ENCODE assay signal across 7 mouse cellular contexts in genomic region chr12:41486331-41486730, GRCm38 (mm10). TPM values are rescaled to one million over a fixed set of nuclear protein-coding genes. Genes with fewer than 3 reads are reported as not detected.
DNase-seq lines count a peak whose midpoint lies in the region; ATAC-seq lines count a peak whose summit lies in the region.

Gene Lrrn3, minus strand, starts transcription at chr12:41486431.

- H3K4me2 ChIP-seq in lung, embryonic 16.5 days (ENCODE audit: low read depth, low read length) = peak within 1 kb of the TSS; percentile 68
- peak within 1 kb of the TSS; percentile 60 for H3K4me2 ChIP-seq in embryonic facial prominence, embryonic 14.5 days (ENCODE audit: low read depth, low read length)
- peak within 1 kb of the TSS; percentile 61 for H3K4me2 ChIP-seq in neural tube, embryonic 14.5 days (ENCODE audit: low read depth, low read length)

- DNase-seq in lung, adult 18-20 months = no peak
- DNase-seq in embryonic facial prominence, embryonic 14.5 days (ENCODE audit: low spot score) = no peak
- DNase-seq in layer of hippocampus, postnatal 36 days = no peak
- DNase-seq in testis, postnatal 10 days (ENCODE audit: low spot score) = no peak
- DNase-seq in right cerebral cortex, postnatal 10 days (ENCODE audit: low spot score in 2 of 2) = no peak

- H3K4me3 ChIP-seq in lung, embryonic 16.5 days (ENCODE audit: low read length) = peak within 1 kb of the TSS; percentile 54
- peak within 1 kb of the TSS; percentile 37 for H3K4me3 ChIP-seq in embryonic facial prominence, embryonic 14.5 days (ENCODE audit: low read depth, low read length)
- peak within 1 kb of the TSS; percentile 59 for H3K4me3 ChIP-seq in neural tube, embryonic 14.5 days (ENCODE audit: low read depth, low read length)

- H3K27ac ChIP-seq in lung, embryonic 16.5 days (ENCODE audit: low read length) = peak within 1 kb of the TSS; percentile 38
- H3K27ac ChIP-seq in embryonic facial prominence, embryonic 14.5 days (replicated peaks; ENCODE audit: low read depth, low read length) = no peak within 1 kb of the TSS
- peak within 1 kb of the TSS; percentile 94 for H3K27ac ChIP-seq in neural tube, embryonic 14.5 days (ENCODE audit: low read depth, low read length)

- H3K9me3 ChIP-seq in lung, embryonic 16.5 days (ENCODE audit: control insufficient read depth, low read length) = no peaks in the 10 kb centered on the region
- no peaks in the 10 kb centered on the region for H3K9me3 ChIP-seq in embryonic facial prominence, embryonic 14.5 days (ENCODE audit: control insufficient read depth, low read length)
- no peaks in the 10 kb centered on the region for H3K9me3 ChIP-seq in neural tube, embryonic 14.5 days (ENCODE audit: control insufficient read depth, low read length)

- H3K9ac ChIP-seq in lung, embryonic 16.5 days (ENCODE audit: low read length) = peak within 1 kb of the TSS; percentile 58
- peak within 1 kb of the TSS; percentile 54 for H3K9ac ChIP-seq in embryonic facial prominence, embryonic 14.5 days (ENCODE audit: low read depth, low read length)
- H3K9ac ChIP-seq in neural tube, embryonic 14.5 days (replicated peaks; ENCODE audit: low read depth, low read length) = peak within 1 kb of the TSS; percentile 78

- H3K27me3 ChIP-seq in lung, embryonic 16.5 days (ENCODE audit: control insufficient read depth, insufficient read depth, low read depth, low read length) = no peaks in the 10 kb centered on the region
- H3K27me3 ChIP-seq in embryonic facial prominence, embryonic 14.5 days (replicated peaks; ENCODE audit: control insufficient read depth, insufficient read depth, low read length) = no peaks in the 10 kb centered on the region
- no peaks in the 10 kb centered on the region for H3K27me3 ChIP-seq in neural tube, embryonic 14.5 days (ENCODE audit: control insufficient read depth, insufficient read depth, low read length)

- H3K4me1 ChIP-seq in lung, embryonic 16.5 days (replicated peaks; ENCODE audit: control insufficient read depth, insufficient read depth, low read length) = peaks cover 29% of the 10 kb centered on the region
- H3K4me1 ChIP-seq in embryonic facial prominence, embryonic 14.5 days (ENCODE audit: control insufficient read depth, insufficient read depth, low read length) = no peaks in the 10 kb centered on the region
- 0 out of 2 replicates have a peak, but pooled peaks cover 3% of the 10 kb centered on the region for H3K4me1 ChIP-seq in neural tube, embryonic 14.5 days (ENCODE audit: control insufficient read depth, insufficient read depth, low read length)

- peak; percentile 24; the same call in 1 of the 2 replicates for ATAC-seq in lung, embryonic 16.5 days (ENCODE audit: low read depth)
- ATAC-seq in embryonic facial prominence, embryonic 14.5 days (ENCODE audit: low read depth) = no peak
- 0 out of 2 replicates have a peak, but pooled peaks have one; percentile 9 for ATAC-seq in neural tube, embryonic 14.5 days (ENCODE audit: low read depth)

- 93% methylated on average over 1 of the region's 1 CpGs for WGBS in lung, embryonic 16.5 days
- 92% methylated on average over 1 of the region's 1 CpGs for WGBS in embryonic facial prominence, embryonic 14.5 days
- WGBS in neural tube, embryonic 14.5 days = 100% methylated on average over 1 of the region's 1 CpGs

- H3K36me3 ChIP-seq in lung, embryonic 16.5 days (ENCODE audit: control insufficient read depth, insufficient read depth, low read length) = no peaks in the 10 kb centered on the region
- no peaks in the 10 kb centered on the region for H3K36me3 ChIP-seq in embryonic facial prominence, embryonic 14.5 days (ENCODE audit: control insufficient read depth, insufficient read depth, low read length)
- H3K36me3 ChIP-seq in neural tube, embryonic 14.5 days (ENCODE audit: control insufficient read depth, insufficient read depth, low read length) = no peaks in the 10 kb centered on the region

RNA-seq across cellular contexts. Expression of gene Lrrn3, which starts in this region (rescaled TPM):
- polyA plus RNA-seq in lung, embryonic 16.5 days (2015; fragmentation: Nextera tagmentation; extraction: Ambion mirVana) = 14.1 and 16.3 TPM in 2 replicates
- polyA plus RNA-seq in embryonic facial prominence, embryonic 14.5 days (2014; fragmentation: Nextera tagmentation; extraction: Ambion mirVana) = 11.3 and 14.5 TPM in 2 replicates
- total RNA-seq in layer of hippocampus, postnatal 36 days (2021) = 10 to 100 TPM; 68.1 to 69.4 TPM
- 115 and 117 TPM in 2 replicates for polyA plus RNA-seq in neural tube, embryonic 14.5 days (2014; fragmentation: Nextera tagmentation; extraction: Ambion mirVana)
